Mouse (Mus musculus): ENCODE results near the gene Bach2. TPM values are rescaled to one million over a fixed set of nuclear protein-coding genes. Genes with fewer than 3 reads are reported as not detected.

The Bach2 gene
- polyA plus RNA-seq (2016; fragmentation: Nextera tagmentation; extraction: Ambion mirVana) = 7.7 and 8.8 TPM in 2 replicates

GRCm38 (mm10) chr4:32238366-32238854, at the start of gene Bach2:
Bach2 (plus strand) TSS chr4:32238804.
- DNase-seq (ENCODE audit: low spot score) = peak; percentile 93
- Histone ChIP-seq H3K36me3 (no peaks in the 10 kb centered on the region), H3K27ac (peak within 1 kb of the TSS; percentile 93), H3K27me3 (ENCODE audit: insufficient read depth, poor library complexity, severe bottlenecking) (peaks cover 8% of the 10 kb centered on the region; the same call in 1 of the 2 replicates), H3K9me3 (no peaks in the 10 kb centered on the region), H3K4me3 (peak within 1 kb of the TSS; percentile 82), H3K4me1 (peaks cover 48% of the 10 kb centered on the region)
- WGBS = under 1% methylated on average over 64 of the region's 69 CpGs

GRCm38 (mm10) chr4:32189416-32190036, 49.1 kb upstream of the Bach2 start:
- Histone ChIP-seq H3K27me3 (ENCODE audit: insufficient read depth, poor library complexity, severe bottlenecking) (no peaks in the 10 kb centered on the region), H3K4me1 (peaks cover 6% of the 10 kb centered on the region), H3K27ac (no peak overlapping the region), H3K36me3 (no peaks in the 10 kb centered on the region), H3K4me3 (no peak overlapping the region), H3K9me3 (no peaks in the 10 kb centered on the region)
- DNase-seq (ENCODE audit: low spot score) = no peak
- 73% methylated on average over 4 of the region's 4 CpGs for WGBS

- 73% methylated on average over 8 of the region's 8 CpGs for WGBS
- H3K36me3 ChIP-seq = no peaks in the 10 kb centered on the region
- no peak overlapping the region for H3K4me3 ChIP-seq
- H3K27ac ChIP-seq = no peak overlapping the region
- no peaks in the 10 kb centered on the region for H3K27me3 ChIP-seq (ENCODE audit: insufficient read depth, poor library complexity, severe bottlenecking)
- H3K4me1 ChIP-seq = peaks cover 12% of the 10 kb centered on the region
- DNase-seq (ENCODE audit: low spot score) = no peak
- H3K9me3 ChIP-seq = no peaks in the 10 kb centered on the region
These were observed 48.1 kb upstream of the Bach2 start for GRCm38 (mm10) chr4:32190506-32190905.

- H3K9me3 ChIP-seq = no peaks in the 10 kb centered on the region
- peaks cover 26% of the 10 kb centered on the region for H3K4me1 ChIP-seq
- peak; percentile 86 for DNase-seq (ENCODE audit: low spot score)
- H3K4me3 ChIP-seq = no peak overlapping the region
- no peaks in the 10 kb centered on the region for H3K36me3 ChIP-seq
- H3K27ac ChIP-seq = peak overlapping the region; percentile 78
- 24% methylated on average over 9 of the region's 9 CpGs for WGBS
- H3K27me3 ChIP-seq (ENCODE audit: insufficient read depth, poor library complexity, severe bottlenecking) = no peaks in the 10 kb centered on the region
These were observed 42.4 kb upstream of the Bach2 start for GRCm38 (mm10) chr4:32195945-32196921.

GRCm38 (mm10) chr4:32198031-32198430, 40.6 kb upstream of the Bach2 start:
- WGBS = 90% methylated on average over 1 of the region's 1 CpGs
- H3K9me3 ChIP-seq = no peaks in the 10 kb centered on the region
- H3K4me3 ChIP-seq = no peak overlapping the region
- no peaks in the 10 kb centered on the region for H3K27me3 ChIP-seq (ENCODE audit: insufficient read depth, poor library complexity, severe bottlenecking)
- H3K36me3 ChIP-seq = no peaks in the 10 kb centered on the region
- DNase-seq (ENCODE audit: low spot score) = no peak
- peaks cover 33% of the 10 kb centered on the region for H3K4me1 ChIP-seq
- no peak overlapping the region; the same call in 1 of the 2 replicates for H3K27ac ChIP-seq

GRCm38 (mm10) chr4:32198589-32198988, 40.0 kb upstream of the Bach2 start:
- 89% methylated on average over 7 of the region's 7 CpGs for WGBS
- H3K9me3 ChIP-seq = no peaks in the 10 kb centered on the region
- no peaks in the 10 kb centered on the region for H3K36me3 ChIP-seq
- no peak overlapping the region for H3K27ac ChIP-seq
- no peak for DNase-seq (ENCODE audit: low spot score)
- peaks cover 33% of the 10 kb centered on the region for H3K4me1 ChIP-seq
- no peak overlapping the region for H3K4me3 ChIP-seq
- H3K27me3 ChIP-seq (ENCODE audit: insufficient read depth, poor library complexity, severe bottlenecking) = no peaks in the 10 kb centered on the region

GRCm38 (mm10) chr4:32199156-32199555, 39.4 kb upstream of the Bach2 start:
- WGBS = 85% methylated on average over 7 of the region's 7 CpGs
- Histone ChIP-seq H3K9me3 (no peaks in the 10 kb centered on the region), H3K36me3 (no peaks in the 10 kb centered on the region), H3K4me3 (no peak overlapping the region), H3K4me1 (peaks cover 33% of the 10 kb centered on the region), H3K27ac (no peak overlapping the region), H3K27me3 (ENCODE audit: insufficient read depth, poor library complexity, severe bottlenecking) (no peaks in the 10 kb centered on the region)
- DNase-seq (ENCODE audit: low spot score) = no peak

GRCm38 (mm10) chr4:32201114-32201513, 37.5 kb upstream of the Bach2 start:
- Histone ChIP-seq H3K4me1 (peaks cover 34% of the 10 kb centered on the region), H3K9me3 (no peaks in the 10 kb centered on the region), H3K27ac (peak overlapping the region; percentile 52; the same call in 1 of the 2 replicates), H3K4me3 (no peak overlapping the region), H3K36me3 (no peaks in the 10 kb centered on the region), H3K27me3 (ENCODE audit: insufficient read depth, poor library complexity, severe bottlenecking) (no peaks in the 10 kb centered on the region)
- DNase-seq (ENCODE audit: low spot score) = no peak
- WGBS = 46% methylated on average over 8 of the region's 8 CpGs

GRCm38 (mm10) chr4:32202362-32202761, 36.2 kb upstream of the Bach2 start:
- H3K9me3 ChIP-seq = no peaks in the 10 kb centered on the region
- no peak for DNase-seq (ENCODE audit: low spot score)
- no peaks in the 10 kb centered on the region for H3K27me3 ChIP-seq (ENCODE audit: insufficient read depth, poor library complexity, severe bottlenecking)
- no peak overlapping the region for H3K4me3 ChIP-seq
- H3K4me1 ChIP-seq = peaks cover 23% of the 10 kb centered on the region; the same call in 1 of the 2 replicates
- H3K27ac ChIP-seq = 0 out of 2 replicates have a peak overlapping the region, but pooled peaks have one; percentile 3
- WGBS = 86% methylated on average over 5 of the region's 5 CpGs
- H3K36me3 ChIP-seq = no peaks in the 10 kb centered on the region

GRCm38 (mm10) chr4:32204819-32205218, 33.8 kb upstream of the Bach2 start:
- H3K9me3 ChIP-seq = no peaks in the 10 kb centered on the region
- no peak overlapping the region for H3K27ac ChIP-seq
- WGBS = 50% methylated on average over 4 of the region's 4 CpGs
- H3K4me3 ChIP-seq = no peak overlapping the region
- no peaks in the 10 kb centered on the region for H3K36me3 ChIP-seq
- peaks cover 20% of the 10 kb centered on the region; the same call in 1 of the 2 replicates for H3K4me1 ChIP-seq
- no peak for DNase-seq (ENCODE audit: low spot score)
- no peaks in the 10 kb centered on the region for H3K27me3 ChIP-seq (ENCODE audit: insufficient read depth, poor library complexity, severe bottlenecking)

- no peaks in the 10 kb centered on the region for H3K27me3 ChIP-seq (ENCODE audit: insufficient read depth, poor library complexity, severe bottlenecking)
- H3K4me3 ChIP-seq = no peak overlapping the region
- 22% methylated on average over 2 of the region's 2 CpGs for WGBS
- H3K9me3 ChIP-seq = no peaks in the 10 kb centered on the region
- no peaks in the 10 kb centered on the region for H3K36me3 ChIP-seq
- no peak overlapping the region for H3K27ac ChIP-seq
- H3K4me1 ChIP-seq = peaks cover 20% of the 10 kb centered on the region; the same call in 1 of the 2 replicates
- no peak for DNase-seq (ENCODE audit: low spot score)
These were observed 32.8 kb upstream of the Bach2 start for GRCm38 (mm10) chr4:32205825-32206224.

GRCm38 (mm10) chr4:32209995-32210394, 28.6 kb upstream of the Bach2 start:
- no peak overlapping the region for H3K27ac ChIP-seq
- no peaks in the 10 kb centered on the region for H3K9me3 ChIP-seq
- no peaks in the 10 kb centered on the region for H3K36me3 ChIP-seq
- no peak for DNase-seq (ENCODE audit: low spot score)
- H3K4me3 ChIP-seq = no peak overlapping the region
- 75% methylated on average over 2 of the region's 2 CpGs for WGBS
- peaks cover 14% of the 10 kb centered on the region; the same call in 1 of the 2 replicates for H3K4me1 ChIP-seq
- no peaks in the 10 kb centered on the region for H3K27me3 ChIP-seq (ENCODE audit: insufficient read depth, poor library complexity, severe bottlenecking)
